Mouse (Mus musculus) ZHBTc4 (cell line): ENCODE results near the gene Gm21083.
"Not testable (repeated sequence)": the region's sequence is repeated elsewhere in the genome, so short reads cannot be mapped to it uniquely, and the experiment has no call there.

Experiments used
- DNase-seq: peaks from one replicate; pipeline ENCODE4 v3.0.0-alpha.2; 2011; ENCODE audit warnings: low read depth, low spot score

Gm21083 gene

DNA sequence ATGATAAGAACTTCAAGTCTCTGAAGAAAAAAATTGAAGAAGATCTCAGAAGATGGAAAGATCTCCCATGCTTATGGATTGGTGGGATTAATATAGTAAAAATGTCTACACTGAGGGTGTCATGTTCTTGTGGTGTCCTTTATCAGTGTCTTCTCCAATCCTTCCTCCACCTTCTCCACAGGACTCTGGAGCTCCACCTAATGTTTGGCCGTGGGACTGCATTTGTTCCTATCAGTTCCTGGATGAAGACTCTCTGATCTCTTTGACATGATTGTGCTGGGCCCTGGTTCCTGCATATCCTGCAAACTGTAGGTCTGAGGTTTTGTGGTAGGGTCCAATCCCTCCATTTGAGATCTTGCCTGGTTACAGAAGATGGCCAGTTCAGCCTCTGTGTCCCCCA is 51.0 kb downstream of the Gm21083 start:
- not testable (repeated sequence) for DNase-seq

DNA sequence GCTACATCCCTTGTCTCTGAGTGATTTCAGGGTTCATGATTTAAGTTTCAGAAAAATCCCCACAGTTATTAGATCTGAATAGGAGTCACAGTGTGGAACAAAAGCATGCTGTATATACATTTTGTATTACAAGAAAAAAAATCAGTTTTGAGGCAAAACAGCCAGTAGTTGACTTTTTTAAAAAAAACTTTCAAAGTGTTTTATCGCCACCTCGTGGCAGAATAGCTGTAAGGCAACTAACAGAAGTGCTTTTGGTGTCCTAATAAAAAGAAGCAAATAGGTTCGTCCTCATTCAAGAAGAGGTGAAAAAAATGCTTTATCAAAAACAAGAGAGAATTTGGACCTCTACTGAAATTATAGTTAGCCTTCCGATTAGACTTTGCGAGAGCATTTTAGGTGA is 52.9 kb downstream of the Gm21083 start:
- peak; percentile 28 for DNase-seq
